Mouse (Mus musculus): ENCODE data around the gene 4930453N24Rik. TPM values are rescaled to one million over a fixed set of nuclear protein-coding genes. Genes with fewer than 3 reads are reported as not detected.

Gene 4930453N24Rik
- total and polyA plus RNA-seq, 3 experiments = 11.2 to 49.7 (median 41.1) TPM

GRCm38 (mm10) chr16:64789706-64790105 is 18.7 kb upstream of the 4930453N24Rik start:
- Histone ChIP-seq H3K36me3 (replicated peaks) (peaks cover 52% of the 10 kb centered on the region), H3K9me3 (replicated peaks) (no peaks in the 10 kb centered on the region), H3K4me1 (ENCODE audit: insufficient read depth, low read depth, low read length) (peaks cover under 1% of the 10 kb centered on the region; the same call in 1 of the 2 replicates), H3K27me3 (ENCODE audit: insufficient read depth, low read length) (no peaks in the 10 kb centered on the region), H3K4me3 (ENCODE audit: low read depth, low read length) (no peak overlapping the region)
- TF ChIP-seq GATA1 (IDR thresholded peaks at IDR 0.05; ENCODE audit: borderline replicate concordance, low read length) = no peak
- no peak for TF ChIP-seq TAL1 (conservative IDR thresholded peaks at IDR 0.05; ENCODE audit: low read depth, low read length)
- no peak for TF ChIP-seq CTCF (IDR thresholded peaks at IDR 0.05; ENCODE audit: low read depth, low read length)
- no peak for TF ChIP-seq POLR2AphosphoS5 (IDR thresholded peaks at IDR 0.05; ENCODE audit: insufficient replicate concordance, low read depth, low read length)
- no peak for TF ChIP-seq GATA2 (IDR thresholded peaks at IDR 0.05; ENCODE audit: borderline replicate concordance, low read depth, low read length)
- ATAC-seq (ENCODE audit: extremely low read depth, insufficient number of reproducible peaks, low FRiP score, poor library complexity, severe bottlenecking) (no peak), DNase-seq (ENCODE audit: low spot score) (no peak)

- DNase-seq (ENCODE audit: low spot score) = no peak
- no peaks in the 10 kb centered on the region for H3K9me3 ChIP-seq (replicated peaks)
- H3K4me3 ChIP-seq (ENCODE audit: low read depth, low read length) = no peak overlapping the region
- no peaks in the 10 kb centered on the region for H3K27me3 ChIP-seq (ENCODE audit: insufficient read depth, low read length)
- H3K4me1 ChIP-seq (ENCODE audit: insufficient read depth, low read depth, low read length) = peaks cover 5% of the 10 kb centered on the region
- TF ChIP-seq GATA1 (IDR thresholded peaks at IDR 0.05; ENCODE audit: borderline replicate concordance, low read length) (no peak), GATA2 (IDR thresholded peaks at IDR 0.05; ENCODE audit: borderline replicate concordance, low read depth, low read length) (no peak), TAL1 (conservative IDR thresholded peaks at IDR 0.05; ENCODE audit: low read depth, low read length) (no peak), CTCF (IDR thresholded peaks at IDR 0.05; ENCODE audit: low read depth, low read length) (no peak), POLR2AphosphoS5 (IDR thresholded peaks at IDR 0.05; ENCODE audit: insufficient replicate concordance, low read depth, low read length) (no peak)
- H3K36me3 ChIP-seq (replicated peaks) = peaks cover 5% of the 10 kb centered on the region
- ATAC-seq (ENCODE audit: extremely low read depth, insufficient number of reproducible peaks, low FRiP score, poor library complexity, severe bottlenecking) = no peak
Observed at GRCm38 (mm10) chr16:64775516-64775915, 4.6 kb upstream of the 4930453N24Rik start.

DNA sequence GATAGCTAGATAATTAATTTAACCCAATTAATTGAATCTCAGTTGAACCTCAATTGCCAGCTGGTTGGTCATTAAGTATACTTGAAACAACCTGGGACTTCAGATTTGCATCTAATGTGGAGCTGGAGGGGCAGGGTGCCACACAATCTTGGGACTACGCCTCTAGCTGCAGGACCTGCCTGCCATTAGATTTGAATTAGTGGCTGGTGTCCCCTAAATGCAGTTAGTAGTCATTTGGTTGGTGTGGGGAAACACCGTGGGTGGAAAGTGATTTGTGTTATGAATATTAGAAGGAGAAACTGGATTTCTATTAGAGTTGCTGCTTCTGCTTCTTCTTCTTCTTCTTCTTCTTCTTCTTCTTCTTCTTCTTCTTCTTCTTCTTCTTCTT is 464 bp upstream of the 4930453N24Rik start:
- H3K4me3 ChIP-seq (ENCODE audit: low read depth, low read length) = peak overlapping the region; percentile 90
- DNase-seq (ENCODE audit: low spot score) = no peak
- TF ChIP-seq GATA2 (IDR thresholded peaks at IDR 0.05; ENCODE audit: borderline replicate concordance, low read depth, low read length) = no peak
- TF ChIP-seq CTCF (IDR thresholded peaks at IDR 0.05; ENCODE audit: low read depth, low read length) = no peak

GRCm38 (mm10) chr16:64766696-64767300 is 4.2 kb downstream of the 4930453N24Rik start:
- DNase-seq (ENCODE audit: low spot score) (no peak), ATAC-seq (ENCODE audit: extremely low read depth, insufficient number of reproducible peaks, low FRiP score, poor library complexity, severe bottlenecking) (no peak)
- Histone ChIP-seq H3K9me3 (replicated peaks) (peaks cover 12% of the 10 kb centered on the region), H3K36me3 (replicated peaks) (peaks cover 34% of the 10 kb centered on the region), H3K27me3 (ENCODE audit: insufficient read depth, low read length) (no peaks in the 10 kb centered on the region), H3K4me1 (ENCODE audit: insufficient read depth, low read depth, low read length) (peaks cover 16% of the 10 kb centered on the region), H3K4me3 (ENCODE audit: low read depth, low read length) (no peak overlapping the region)
- no peak for TF ChIP-seq POLR2AphosphoS5 (IDR thresholded peaks at IDR 0.05; ENCODE audit: insufficient replicate concordance, low read depth, low read length)
- no peak for TF ChIP-seq CTCF (IDR thresholded peaks at IDR 0.05; ENCODE audit: low read depth, low read length)
- TF ChIP-seq GATA1 (IDR thresholded peaks at IDR 0.05; ENCODE audit: borderline replicate concordance, low read length) = no peak

More for the DNA sequence above, 464 bp upstream of the 4930453N24Rik start:
- Histone ChIP-seq H3K27me3 (ENCODE audit: insufficient read depth, low read length) (no peaks in the 10 kb centered on the region), H3K9me3 (replicated peaks) (no peaks in the 10 kb centered on the region), H3K36me3 (replicated peaks) (peaks cover 2% of the 10 kb centered on the region), H3K4me1 (ENCODE audit: insufficient read depth, low read depth, low read length) (peaks cover 16% of the 10 kb centered on the region)
- no peak for ATAC-seq (ENCODE audit: extremely low read depth, insufficient number of reproducible peaks, low FRiP score, poor library complexity, severe bottlenecking)

DNA sequence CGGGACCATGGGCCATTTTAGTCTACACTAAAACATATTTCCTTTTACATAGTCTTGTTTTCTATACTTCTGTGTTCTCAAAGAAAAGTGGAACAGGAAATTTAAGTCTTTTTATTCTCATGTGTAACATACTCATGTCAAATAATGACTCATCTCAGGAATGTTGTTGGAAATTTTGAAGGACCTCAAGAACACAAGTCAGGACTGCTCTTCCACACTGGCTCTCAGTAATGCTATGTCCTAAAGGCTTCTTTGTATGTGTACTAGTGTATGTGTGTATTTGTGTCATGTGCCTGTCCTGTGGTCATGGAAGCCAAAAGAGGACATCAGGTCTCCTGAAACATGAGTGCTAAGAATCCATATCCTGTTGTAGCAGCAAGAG is 11.7 kb downstream of the 4930453N24Rik start:
- H3K4me3 ChIP-seq (ENCODE audit: low read depth, low read length) = no peak overlapping the region; the same call in 1 of the 2 replicates
- H3K4me1 ChIP-seq (ENCODE audit: insufficient read depth, low read depth, low read length) = peaks cover 44% of the 10 kb centered on the region
- TF ChIP-seq GATA2 (IDR thresholded peaks at IDR 0.05; ENCODE audit: borderline replicate concordance, low read depth, low read length) = no peak
- no peak for TF ChIP-seq GATA1 (IDR thresholded peaks at IDR 0.05; ENCODE audit: borderline replicate concordance, low read length)
- TF ChIP-seq CTCF (IDR thresholded peaks at IDR 0.05; ENCODE audit: low read depth, low read length) = no peak
- TF ChIP-seq POLR2AphosphoS5 (IDR thresholded peaks at IDR 0.05; ENCODE audit: insufficient replicate concordance, low read depth, low read length) = no peak
- TF ChIP-seq TAL1 (conservative IDR thresholded peaks at IDR 0.05; ENCODE audit: low read depth, low read length) = no peak
- no peak for ATAC-seq (ENCODE audit: extremely low read depth, insufficient number of reproducible peaks, low FRiP score, poor library complexity, severe bottlenecking)
- H3K9me3 ChIP-seq (replicated peaks) = peaks cover 18% of the 10 kb centered on the region
- H3K27me3 ChIP-seq (ENCODE audit: insufficient read depth, low read length) = no peaks in the 10 kb centered on the region
- H3K36me3 ChIP-seq (replicated peaks) = peaks cover 27% of the 10 kb centered on the region
- no peak for DNase-seq (ENCODE audit: low spot score)

GRCm38 (mm10) chr16:64758561-64759244 is 12.3 kb downstream of the 4930453N24Rik start:
- Histone ChIP-seq H3K9me3 (replicated peaks) (peaks cover 16% of the 10 kb centered on the region), H3K4me1 (ENCODE audit: insufficient read depth, low read depth, low read length) (peaks cover 48% of the 10 kb centered on the region), H3K4me3 (ENCODE audit: low read depth, low read length) (no peak overlapping the region; the same call in 1 of the 2 replicates), H3K36me3 (replicated peaks) (peaks cover 24% of the 10 kb centered on the region), H3K27me3 (ENCODE audit: insufficient read depth, low read length) (no peaks in the 10 kb centered on the region)
- DNase-seq (ENCODE audit: low spot score) (peak; percentile 24), ATAC-seq (ENCODE audit: extremely low read depth, insufficient number of reproducible peaks, low FRiP score, poor library complexity, severe bottlenecking) (peak; percentile 87)
- TF ChIP-seq TAL1 (conservative IDR thresholded peaks at IDR 0.05; ENCODE audit: low read depth, low read length) = no peak

All from G1E (cell line).